Mouse (Mus musculus): Measurements from ENCODE around the gene Edf1. TPM values are rescaled to one million over a fixed set of nuclear protein-coding genes. Genes with fewer than 3 reads are reported as not detected.

Gene Edf1
- total RNA-seq, 1 experiment from 2014 or later = 312 TPM

DNA sequence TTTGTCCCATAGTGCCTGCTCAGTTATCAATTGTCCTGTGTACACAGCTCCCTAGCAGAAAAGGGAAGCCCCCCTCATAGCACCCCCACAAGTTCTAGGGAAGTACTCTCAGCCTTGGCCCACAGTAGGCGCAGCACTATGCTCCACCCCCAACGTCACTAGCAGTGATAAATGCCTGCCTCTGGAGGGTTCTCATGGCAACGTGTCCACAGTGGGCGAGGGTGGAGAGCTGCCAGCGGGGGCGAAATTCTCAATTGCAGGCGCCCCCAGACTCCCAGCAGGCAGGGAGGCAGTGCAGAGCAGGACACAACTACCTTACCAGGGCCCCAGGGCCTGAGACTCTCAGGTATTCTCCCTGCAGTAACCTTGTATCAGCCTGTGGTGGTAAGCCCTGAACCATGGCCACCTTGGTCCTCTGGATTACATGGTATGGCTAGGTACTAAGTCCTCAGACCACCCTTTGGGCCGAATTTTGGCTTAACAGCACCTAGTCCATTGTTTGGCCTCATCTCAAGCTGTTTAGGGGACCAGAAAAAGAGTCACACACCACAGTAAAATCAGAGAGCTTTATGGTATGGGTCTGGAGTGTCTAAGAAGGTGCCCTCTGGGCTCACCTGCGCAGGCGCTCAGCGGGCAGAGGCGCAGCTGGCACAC is 24.9 kb downstream of the Edf1 start:
- peak; percentile 70 for DNase-seq

DNA sequence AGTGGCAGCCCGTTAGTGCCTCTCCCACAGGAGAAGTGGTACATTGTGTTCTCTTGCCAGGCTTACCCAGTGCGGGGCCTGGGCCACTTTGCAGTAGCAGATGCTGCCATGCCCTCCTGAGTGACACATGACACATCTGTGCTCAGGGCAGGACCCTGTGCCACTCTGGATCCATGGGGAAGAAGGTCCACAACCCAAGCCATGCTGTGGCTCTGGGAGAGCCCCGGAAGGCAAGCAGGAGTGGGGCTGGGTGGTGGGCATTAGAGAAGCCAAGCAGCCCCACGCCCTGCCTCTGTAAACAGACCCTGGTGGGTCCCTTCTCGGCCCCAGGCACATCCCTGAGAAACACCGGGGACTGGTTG is 25.5 kb downstream of the Edf1 start:
- DNase-seq = peak; percentile 35

DNA sequence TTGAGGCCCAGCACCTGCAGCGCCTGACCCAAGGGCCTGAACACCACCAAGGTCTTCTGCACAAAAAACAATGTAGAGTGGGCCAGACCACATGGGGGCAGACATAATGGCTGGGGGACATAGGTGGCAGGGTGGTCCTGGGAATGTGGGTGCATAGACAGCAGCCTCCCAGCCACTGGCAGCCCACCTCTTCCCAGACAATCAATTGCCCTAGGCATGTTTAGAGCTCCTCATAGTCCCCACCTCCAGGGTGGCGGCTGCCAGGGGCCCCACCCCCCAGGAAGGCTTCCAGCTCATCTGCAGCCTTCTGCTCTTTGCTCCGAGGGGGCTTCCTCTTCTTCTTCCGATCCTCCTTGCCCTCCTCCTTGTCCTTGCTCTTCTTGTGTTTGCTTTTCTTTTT is 25.9 kb downstream of the Edf1 start:
- DNase-seq = peak; percentile 7

GRCm38 (mm10) chr2:25584152-25584551 is 26.5 kb downstream of the Edf1 start:
- no peak for DNase-seq

DNA sequence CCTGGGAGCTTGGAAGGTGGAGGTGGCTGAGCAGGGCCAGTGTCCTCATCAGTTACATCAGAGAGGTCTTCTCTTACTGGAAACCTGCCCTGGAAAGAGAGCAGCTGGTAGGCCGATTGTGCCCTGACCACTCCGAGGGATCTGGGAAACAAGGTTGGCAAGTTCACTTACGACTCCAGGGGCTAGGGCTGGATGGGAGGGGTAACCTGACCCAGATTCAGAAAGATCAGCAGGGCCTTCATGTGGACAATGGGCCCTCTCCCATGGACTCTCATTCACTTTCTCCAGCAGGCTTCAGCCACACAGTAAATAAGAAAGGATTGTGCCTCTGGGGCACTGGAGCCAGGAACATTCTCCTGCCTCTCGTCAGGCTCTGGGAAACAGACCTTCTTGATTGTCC is 27.2 kb downstream of the Edf1 start:
- DNase-seq = no peak

GRCm38 (mm10) chr2:25585601-25586000 is 28.0 kb downstream of the Edf1 start:
- DNase-seq = no peak

DNA sequence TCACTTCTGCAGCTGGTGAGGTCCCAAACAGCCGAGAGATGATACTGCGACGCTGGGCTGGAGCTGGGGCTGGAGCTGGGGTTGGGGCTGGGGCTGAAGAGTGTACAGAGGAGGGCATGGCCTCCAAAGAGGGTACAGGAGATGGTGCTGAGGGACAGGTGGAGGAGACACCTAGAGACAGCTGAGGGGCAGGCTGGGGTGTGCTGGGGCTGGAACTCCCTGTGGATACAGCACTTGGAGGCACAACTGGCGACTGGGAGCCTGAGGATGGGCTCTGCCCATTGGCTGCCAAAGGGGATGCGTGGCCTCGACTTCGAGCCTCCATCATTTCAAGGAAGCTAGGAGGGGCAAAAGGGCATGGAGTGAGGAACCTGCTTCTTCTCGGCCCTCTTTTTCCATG is 29.6 kb downstream of the Edf1 start:
- DNase-seq = no peak

- DNase-seq = no peak
These were observed 30.7 kb downstream of the Edf1 start for GRCm38 (mm10) chr2:25588227-25588907.

- DNase-seq = peak; percentile 62
These were observed 34.2 kb downstream of the Edf1 start for GRCm38 (mm10) chr2:25591863-25592262.

DNA sequence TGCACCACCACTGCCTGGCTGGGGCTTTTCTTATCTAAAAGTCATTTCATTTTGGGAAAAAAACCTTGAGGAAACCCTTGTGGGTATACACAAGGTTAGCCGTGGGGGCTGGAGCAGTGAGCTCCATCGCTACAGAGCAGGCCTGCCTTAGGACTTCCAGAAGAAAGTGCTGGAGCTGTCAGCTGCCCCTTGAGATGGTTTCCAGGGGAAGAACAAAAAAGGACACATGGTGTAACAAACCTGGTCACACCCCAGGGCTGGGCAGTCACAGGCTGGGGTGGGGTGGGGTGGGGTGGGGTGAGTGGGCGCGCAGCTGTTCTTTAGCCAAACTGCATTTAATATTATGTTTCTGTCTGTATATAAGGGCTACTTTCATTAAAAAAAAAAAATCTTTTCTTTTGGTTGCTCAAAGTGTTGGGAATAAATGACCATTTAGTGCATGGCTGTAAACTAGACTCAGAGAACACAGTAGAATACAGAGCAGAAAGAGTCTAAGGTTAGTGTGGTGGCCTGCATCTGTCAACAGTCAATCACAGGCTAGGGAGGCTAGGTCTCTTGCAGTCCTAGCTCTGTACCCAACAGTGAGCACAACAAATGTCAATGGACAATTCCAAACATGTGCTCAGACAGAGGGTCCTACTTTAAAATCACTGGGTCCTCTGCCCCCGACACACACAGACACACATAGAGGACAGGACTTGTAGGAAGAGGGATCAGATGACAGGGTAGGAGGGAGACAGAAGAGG is 39.3 kb downstream of the Edf1 start:
- DNase-seq = no peak

DNA sequence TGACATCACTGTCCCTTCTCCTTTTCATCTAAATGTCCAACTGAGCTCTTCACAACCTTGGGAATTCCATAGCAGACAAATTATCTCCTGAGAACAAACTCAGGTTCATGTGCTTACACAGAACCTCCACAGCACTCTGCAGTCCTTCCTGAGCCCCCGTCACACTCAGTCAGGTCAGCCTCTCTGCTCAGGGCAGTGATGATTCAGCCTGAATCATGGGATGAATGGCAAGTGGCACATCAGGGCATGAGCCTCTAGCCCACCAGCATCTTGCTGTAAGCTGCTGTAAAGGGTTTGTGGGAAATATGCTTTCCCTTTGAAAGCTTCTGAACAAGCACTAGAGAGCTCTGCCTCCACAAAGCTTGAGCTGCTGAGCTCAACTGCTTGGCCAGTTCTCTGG is 41.1 kb downstream of the Edf1 start:
- DNase-seq = no peak

- no peak for DNase-seq
These were observed 42.4 kb downstream of the Edf1 start for GRCm38 (mm10) chr2:25600037-25600436.

DNA sequence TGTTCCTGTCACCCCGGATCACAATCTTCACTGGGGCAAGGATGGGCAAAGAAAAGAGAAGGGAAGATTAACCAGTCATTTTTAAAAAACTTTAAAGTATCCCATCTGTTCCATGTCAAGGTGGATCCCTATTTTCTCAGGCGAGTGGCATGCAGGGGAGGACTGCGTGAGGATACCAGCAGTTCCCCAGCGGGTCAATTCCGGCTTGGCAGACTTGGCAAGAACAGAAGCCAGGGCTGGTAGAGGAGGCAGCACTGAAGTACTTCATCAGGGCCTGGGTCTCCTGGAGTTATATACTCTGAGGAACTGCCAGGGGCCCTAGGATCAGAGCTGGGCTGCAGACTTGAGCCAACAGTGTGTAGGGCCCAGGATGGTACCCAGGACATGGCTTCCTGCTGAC is 44.9 kb downstream of the Edf1 start:
- no peak for DNase-seq

GRCm38 (mm10) chr2:25607761-25608622 is 50.3 kb downstream of the Edf1 start, which contains the start of gene Rabl6:
TSS of gene Rabl6 (minus strand) at chr2:25608521.
- peak; percentile 93 for DNase-seq

- DNase-seq = no peak
These were observed 51.0 kb downstream of the Edf1 start for GRCm38 (mm10) chr2:25608671-25609070.

Other genes starting within 250 kb of the Edf1 start
- gene Grin1, start 238.7 kb upstream of the Edf1 start, total RNA-seq (2021) = 9.7 and 11.0 TPM in 2 replicates
- 43.1 and 45.7 TPM in 2 replicates for gene Man1b1, start 225.5 kb upstream of the Edf1 start, total RNA-seq (2021)
- gene Dpp7, start 201.5 kb upstream of the Edf1 start, total RNA-seq (2021) = 19.9 and 20.8 TPM in 2 replicates
- gene Uap1l1, start 192.2 kb upstream of the Edf1 start, total RNA-seq (2021) = 8.7 and 11.8 TPM in 2 replicates
- 3.4 and 3.5 TPM in 2 replicates for gene Sapcd2, start 185.5 kb upstream of the Edf1 start, total RNA-seq (2021)
- gene Entpd2, start 162.0 kb upstream of the Edf1 start, total RNA-seq (2021) = 7.6 and 9.5 TPM in 2 replicates
- gene Npdc1, start 158.5 kb upstream of the Edf1 start, total RNA-seq (2021) = 77.2 and 90.9 TPM in 2 replicates
- gene Fut7, start 134.6 kb upstream of the Edf1 start, total RNA-seq (2021) = 4.7 TPM in 1 of 2 replicates, not detected in the other
- 29.3 and 30.1 TPM in 2 replicates for gene Abca2, start 129.1 kb upstream of the Edf1 start, total RNA-seq (2021)
- gene Clic3, start 101.0 kb upstream of the Edf1 start, total RNA-seq (2021) = 0.74 and 1.0 TPM in 2 replicates
- gene Paxx, start 96.8 kb upstream of the Edf1 start, total RNA-seq (2021) = 36.2 and 42.6 TPM in 2 replicates
- gene Ptgds, start 87.8 kb upstream of the Edf1 start, total RNA-seq (2021) = 8.7 and 9.9 TPM in 2 replicates
- not detected in 2 replicates for gene Lcn12, start 63.9 kb upstream of the Edf1 start, total RNA-seq (2021)
- gene Fbxw5, start 57.1 kb upstream of the Edf1 start, total RNA-seq (2021) = 79.3 and 81.4 TPM in 2 replicates
- gene C8g, start 56.1 kb upstream of the Edf1 start, total RNA-seq (2021) = 4.4 and 36.5 TPM in 2 replicates
- 21.8 and 24.4 TPM in 2 replicates for gene Traf2, start 10.9 kb upstream of the Edf1 start, total RNA-seq (2021)
- gene Mamdc4, start 17.0 kb downstream of the Edf1 start, total RNA-seq (2021) = 4.7 and 5.0 TPM in 2 replicates
- gene Phpt1, start 17.4 kb downstream of the Edf1 start, total RNA-seq (2021) = 56.6 and 58.1 TPM in 2 replicates
- 2.1 and 3.0 TPM in 2 replicates for gene Ajm1, start 23.9 kb downstream of the Edf1 start, total RNA-seq (2021)
- gene Rabl6, start 50.7 kb downstream of the Edf1 start, total RNA-seq (2021) = 72.7 and 87.8 TPM in 2 replicates
- gene Ccdc183, start 59.8 kb downstream of the Edf1 start, total RNA-seq (2021) = not detected in 2 replicates
- 30.5 and 33.1 TPM in 2 replicates for gene Tmem141, start 64.2 kb downstream of the Edf1 start, total RNA-seq (2021)
- 7.0 and 9.7 TPM in 2 replicates for gene Fcna, start 70.2 kb downstream of the Edf1 start, total RNA-seq (2021)
- gene Lcn8, start 95.3 kb downstream of the Edf1 start, total RNA-seq (2021) = not detected in 2 replicates
- gene Lcn5, start 100.1 kb downstream of the Edf1 start, total RNA-seq (2021) = not detected in 2 replicates
- not detected in 2 replicates for gene Lcn6, start 118.9 kb downstream of the Edf1 start, total RNA-seq (2021)
- not detected in 2 replicates for gene Lcn10, start 124.9 kb downstream of the Edf1 start, total RNA-seq (2021)
- 4.7 and 4.8 TPM in 2 replicates for gene Obp2a, start 142.2 kb downstream of the Edf1 start, total RNA-seq (2021)
- gene Bmyc, start 148.9 kb downstream of the Edf1 start, total RNA-seq (2021) = 40.2 and 49.1 TPM in 2 replicates
- not detected in 2 replicates for gene Obp2b, start 179.2 kb downstream of the Edf1 start, total RNA-seq (2021)
- gene Lcn3, start 207.7 kb downstream of the Edf1 start, total RNA-seq (2021) = not detected in 2 replicates
- gene Lcn11, start 219.2 kb downstream of the Edf1 start, total RNA-seq (2021) = not detected in 2 replicates
- gene Gm13539, start 224.4 kb downstream of the Edf1 start, total RNA-seq (2021) = not detected in 2 replicates